Mouse (Mus musculus) cerebellum, adult 9-10 months (tissue): ENCODE measurements around the gene Arhgap44.
A peak's percentile ranks its signal among the peaks of the same experiment; 100 is the strongest.

Experiments used
- DNase-seq: peaks from one replicate; pipeline ENCODE4 v3.0.0; 2022

Arhgap44 gene

DNA sequence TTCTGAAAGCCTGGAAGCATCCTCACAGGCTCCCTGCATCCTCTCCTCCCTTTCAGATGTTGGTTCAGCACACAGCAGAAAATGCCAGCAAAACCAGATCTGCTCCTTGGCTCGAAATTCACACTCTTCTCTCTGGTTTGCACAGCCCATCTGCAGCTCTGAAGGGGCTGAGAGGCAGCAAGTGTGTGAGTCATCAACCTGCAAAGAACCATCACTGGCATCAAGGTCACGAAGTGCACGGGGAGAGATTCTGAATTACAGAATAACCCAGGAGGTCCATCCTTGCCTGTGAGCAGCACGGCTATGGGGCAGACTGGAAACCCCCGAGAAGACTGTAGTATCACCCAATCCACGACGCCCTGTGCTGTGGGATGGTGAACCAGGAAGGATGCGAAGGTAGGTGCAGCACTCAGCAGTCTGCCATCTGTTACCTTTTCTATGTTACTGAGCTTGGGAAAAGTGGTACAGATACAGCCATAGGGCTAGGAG, 27.5 kb downstream of the Arhgap44 start:
- DNase-seq = peak; percentile 76

DNA sequence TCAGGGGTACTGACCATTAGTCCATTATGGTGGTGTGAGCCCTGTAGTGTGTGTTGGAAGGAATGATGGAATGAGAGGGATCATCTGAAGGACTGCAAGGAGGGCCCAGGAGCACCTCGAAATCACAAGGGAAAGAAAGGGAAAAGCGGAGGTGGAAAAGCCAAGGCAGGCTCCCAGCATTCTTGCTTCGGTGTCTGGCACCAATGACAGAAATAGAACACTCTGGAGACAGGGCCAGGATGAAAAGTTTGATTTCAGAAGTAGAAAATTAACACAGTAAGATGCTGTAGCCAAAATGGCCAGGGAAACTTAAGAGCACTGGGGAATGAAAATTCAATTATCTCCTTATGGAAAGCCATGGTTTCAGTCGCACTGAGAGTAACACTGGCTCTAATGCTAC, 29.1 kb downstream of the Arhgap44 start:
- DNase-seq = no peak

DNA sequence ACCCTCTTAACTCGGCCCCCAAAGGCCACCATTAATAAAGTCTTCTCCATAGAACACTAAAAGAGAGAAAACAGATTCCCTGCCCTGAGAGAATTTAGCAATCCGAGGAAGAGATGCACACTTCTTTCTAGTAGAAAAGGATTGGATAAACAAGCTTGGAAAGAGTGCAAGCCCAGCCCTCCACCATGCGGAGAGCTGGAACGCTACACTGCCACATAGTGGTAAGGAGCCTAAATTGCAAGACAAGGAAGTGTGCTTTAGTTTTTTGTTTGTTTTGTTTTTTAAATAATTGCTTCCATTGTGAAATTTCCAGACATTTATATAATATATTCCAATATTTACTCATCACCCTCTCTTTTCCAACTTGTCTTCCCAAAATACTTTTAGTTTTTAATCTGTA, 33.7 kb downstream of the Arhgap44 start:
- DNase-seq = no peak

DNA sequence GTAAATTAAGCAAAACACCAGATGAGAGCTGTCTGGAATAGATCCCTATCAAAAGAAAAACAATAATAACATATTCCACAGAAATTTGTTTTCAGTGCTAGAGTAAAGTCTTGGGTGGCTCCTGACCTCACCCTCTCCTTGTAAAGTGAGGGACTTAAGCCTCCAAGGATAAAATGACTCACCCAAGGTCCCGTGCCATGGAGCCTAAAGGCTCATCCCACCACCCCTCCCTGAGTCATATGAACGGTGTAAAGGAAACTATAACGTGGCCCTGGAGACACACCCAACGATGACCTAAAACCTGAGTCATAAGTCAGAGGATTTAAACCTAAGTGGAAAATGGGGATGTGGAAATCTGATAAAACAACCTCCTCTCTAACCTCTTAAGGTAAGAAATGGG, 34.1 kb downstream of the Arhgap44 start:
- DNase-seq = no peak

DNA sequence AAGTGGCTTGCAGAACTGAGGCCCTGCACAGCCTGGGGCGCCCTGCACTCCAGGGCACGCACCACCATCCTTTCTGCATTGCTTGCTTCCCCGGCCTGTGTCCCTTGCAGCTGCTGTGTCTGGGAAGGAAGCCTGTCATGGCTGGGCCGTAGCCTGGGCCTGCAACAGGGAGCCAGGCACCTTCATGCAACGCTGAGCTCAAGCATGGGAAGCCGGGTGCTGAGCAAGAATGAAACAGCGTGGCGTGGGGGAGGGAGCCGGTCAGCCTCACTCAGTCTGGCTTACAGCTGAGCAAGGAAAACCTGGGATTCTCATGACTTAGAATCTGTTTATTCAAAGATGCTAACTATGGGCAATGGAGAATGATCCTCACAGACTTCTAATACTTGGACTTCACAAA, 36.2 kb downstream of the Arhgap44 start:
- DNase-seq = no peak

DNA sequence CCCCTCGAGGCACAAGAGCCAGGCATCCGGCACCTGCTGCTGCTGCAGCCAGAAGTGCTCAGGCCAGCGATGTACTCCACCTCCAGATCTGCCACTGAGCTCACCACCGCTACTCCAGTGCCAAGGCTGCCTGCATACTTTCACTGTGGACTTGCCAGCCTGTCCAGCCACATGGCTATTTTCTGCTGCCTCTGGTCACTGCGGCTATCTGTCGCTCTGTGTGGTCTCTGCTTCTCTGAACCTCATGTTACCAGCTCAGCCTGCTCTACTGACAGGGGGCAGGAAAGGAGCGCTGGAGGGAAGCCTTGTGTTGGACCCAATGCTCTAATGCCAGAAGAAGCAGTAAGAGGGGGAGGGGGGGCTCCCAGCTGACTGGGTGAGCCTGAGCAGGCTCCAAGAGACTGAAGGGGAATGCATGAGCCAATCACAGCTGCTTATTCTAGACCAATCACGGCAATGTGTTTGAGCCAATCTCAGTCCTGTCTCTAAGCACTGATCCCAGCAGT, 37.8 kb downstream of the Arhgap44 start:
- DNase-seq = peak; percentile 70

DNA sequence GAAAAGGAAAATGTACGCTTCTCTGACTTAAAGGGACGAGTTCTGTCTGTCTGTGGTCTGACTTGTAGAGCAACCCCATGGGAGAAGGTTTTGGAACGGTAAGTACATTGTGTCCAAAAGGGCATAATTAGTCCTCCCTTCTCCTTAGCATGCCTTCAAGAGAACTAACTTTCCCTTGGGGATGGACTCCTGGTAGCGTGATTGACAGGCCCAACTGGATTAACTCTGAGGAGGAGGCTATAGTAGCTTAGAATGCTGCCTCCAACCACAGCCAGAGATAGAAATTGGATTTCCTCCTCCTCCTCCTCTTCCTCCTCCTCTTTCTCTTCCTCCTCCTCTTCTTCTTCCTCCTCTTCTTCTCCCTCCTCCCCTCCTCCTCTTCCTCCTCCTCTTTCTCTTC, 42.5 kb downstream of the Arhgap44 start:
- DNase-seq = no peak

DNA sequence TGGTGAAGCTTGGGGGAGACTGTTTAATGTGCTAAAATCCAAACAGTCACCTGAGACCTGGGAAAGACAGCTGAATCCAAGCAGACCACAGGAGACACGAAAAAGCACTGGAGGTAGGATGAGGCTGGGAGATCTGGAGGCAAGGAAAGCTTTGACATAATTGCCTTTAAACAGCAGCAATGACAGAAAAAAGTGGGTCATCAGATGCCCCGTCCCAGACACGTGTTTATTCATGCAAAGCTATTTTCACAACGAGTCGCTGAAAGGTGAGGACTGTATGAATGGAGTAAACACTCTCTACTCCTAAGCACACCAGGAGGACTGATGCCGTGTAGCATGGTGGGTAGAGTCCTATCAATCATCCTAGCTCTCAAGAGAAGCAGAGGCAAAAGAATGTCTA, 47.0 kb downstream of the Arhgap44 start:
- DNase-seq = no peak

DNA sequence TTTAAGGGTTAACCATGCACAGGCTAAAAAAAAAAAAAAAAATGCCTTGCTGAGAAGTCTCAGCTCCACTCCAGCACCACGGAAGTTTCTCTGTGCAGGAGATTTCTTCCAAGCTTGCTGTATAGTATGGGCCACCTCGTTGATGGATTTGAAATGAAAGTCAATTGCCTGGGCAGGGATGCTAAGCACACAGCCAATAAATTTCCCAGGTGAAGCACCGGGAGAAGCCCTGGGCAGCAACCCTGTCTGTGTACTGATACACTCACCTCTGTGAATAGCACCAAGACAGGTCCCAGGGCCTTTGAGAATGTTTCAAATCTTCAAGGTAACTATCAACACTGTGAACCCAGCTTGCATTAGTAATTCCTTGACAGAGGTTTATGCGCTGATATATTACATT, 50.7 kb downstream of the Arhgap44 start:
- no peak for DNase-seq

DNA sequence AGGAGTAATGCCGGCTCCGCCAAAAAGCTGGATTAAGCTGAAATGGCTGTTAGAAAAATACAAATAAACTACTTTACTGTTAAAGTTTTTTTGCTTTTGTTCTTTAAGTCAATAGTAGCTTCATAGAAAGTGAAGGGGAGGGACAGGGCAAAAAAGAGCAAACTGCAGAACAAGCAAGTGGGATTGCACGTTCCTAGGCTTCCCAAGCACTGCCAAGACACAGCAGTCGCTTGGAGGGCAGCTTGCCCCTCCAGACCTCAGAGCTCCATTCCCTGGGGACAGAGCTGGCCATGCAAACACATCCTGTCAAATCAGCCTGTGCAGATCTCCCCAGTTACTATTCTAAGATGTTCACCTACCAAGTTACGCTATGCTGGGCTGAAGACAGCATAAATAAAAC, 51.1 kb downstream of the Arhgap44 start:
- no peak for DNase-seq

DNA sequence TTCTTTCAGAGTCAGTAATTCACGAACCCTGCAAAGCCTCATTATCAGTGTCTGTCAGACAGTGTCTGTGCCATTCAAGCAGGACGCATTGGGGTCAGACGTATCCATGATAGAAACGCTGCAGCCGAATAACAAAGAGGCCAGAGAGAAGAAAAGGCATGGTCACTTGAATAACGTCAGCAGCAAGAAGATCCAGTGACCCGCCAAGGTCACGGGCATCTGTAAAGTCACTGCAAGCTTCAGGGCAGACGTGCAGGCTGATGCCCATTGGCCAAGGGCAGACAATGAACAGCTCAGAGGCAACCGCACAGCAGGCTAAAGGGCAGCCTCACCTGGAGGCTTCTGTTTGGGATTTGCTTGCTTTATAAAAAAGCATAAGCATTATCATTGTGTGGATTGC, 52.7 kb downstream of the Arhgap44 start:
- DNase-seq = no peak

DNA sequence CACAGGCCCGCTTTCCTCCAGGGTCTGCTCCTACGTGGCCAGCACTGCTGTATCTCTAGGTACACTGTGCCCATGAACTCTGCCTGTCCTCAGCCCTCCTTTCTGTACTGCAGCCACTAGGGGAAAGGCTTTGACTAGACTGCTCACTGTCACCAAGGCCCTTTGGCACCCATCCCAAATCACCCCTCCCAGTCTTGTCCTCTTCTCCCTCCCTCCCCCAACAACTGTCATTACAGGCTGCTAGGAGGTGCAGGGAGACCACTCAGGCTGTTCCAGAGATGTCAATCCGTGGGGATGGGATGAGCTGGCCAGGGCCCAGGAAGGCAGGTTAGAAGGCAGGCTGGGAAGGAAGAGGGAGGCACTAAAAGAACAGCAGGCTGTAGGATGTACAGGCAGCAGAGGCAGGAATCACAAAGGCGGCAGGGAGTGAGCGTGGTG, 55.0 kb downstream of the Arhgap44 start:
- DNase-seq = peak; percentile 70

DNA sequence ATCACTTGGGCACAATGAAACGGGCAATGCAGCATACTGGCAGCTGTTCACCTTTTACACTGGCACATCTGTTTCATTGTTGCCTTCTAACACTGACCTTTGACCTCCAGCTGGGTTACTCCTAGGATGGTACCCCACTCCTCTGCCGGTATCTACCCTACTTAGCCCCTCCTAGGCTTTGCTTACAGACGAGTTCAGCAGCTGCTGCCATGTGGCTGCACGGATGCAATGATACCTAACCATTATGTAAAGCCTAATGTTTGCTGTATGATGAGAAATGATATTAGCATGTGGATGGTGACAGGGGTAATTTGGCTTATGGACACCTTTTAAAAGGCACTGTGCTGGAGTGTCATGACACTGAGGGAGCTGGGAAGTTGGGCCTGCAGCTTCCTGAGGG, 55.6 kb downstream of the Arhgap44 start:
- DNase-seq = no peak

DNA sequence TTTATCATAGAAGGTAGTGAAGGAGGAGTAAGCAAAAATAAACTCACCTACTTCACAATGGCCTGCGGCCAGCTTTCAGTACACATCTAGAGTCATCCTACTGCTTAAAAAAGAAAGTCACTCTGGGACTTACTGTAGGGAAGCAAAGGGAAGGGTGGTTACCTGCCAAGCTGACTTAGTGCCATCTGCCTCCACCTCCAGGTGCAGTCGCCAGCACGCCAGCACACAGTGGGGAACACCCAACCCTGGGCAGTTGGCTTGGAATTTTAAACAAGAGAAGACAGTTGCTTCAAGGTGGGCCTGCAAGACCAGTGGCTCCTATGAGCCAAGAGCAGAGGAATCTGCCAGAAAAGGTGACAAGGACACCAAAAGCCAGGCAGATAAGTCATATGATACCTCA, 58.7 kb downstream of the Arhgap44 start:
- DNase-seq = peak; percentile 91

DNA sequence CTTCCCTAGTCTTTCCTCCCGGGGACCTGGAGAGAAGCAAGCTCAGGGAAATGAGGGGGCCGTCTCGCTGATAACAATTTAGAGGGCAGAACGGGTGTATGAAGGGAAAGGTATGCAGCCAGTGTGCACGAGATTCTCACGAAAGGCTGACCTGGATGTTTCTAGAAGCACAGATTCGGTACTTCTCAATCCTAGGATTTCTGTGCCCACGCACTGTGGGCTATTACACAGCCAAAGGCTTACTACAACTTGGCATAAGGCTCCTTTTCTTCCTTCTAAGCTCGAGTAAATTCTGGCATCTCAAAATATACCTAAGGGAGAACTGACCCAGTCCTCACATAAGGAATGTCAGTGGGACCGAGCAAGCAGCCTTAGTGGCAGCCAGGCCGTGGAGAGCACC, 61.6 kb downstream of the Arhgap44 start:
- no peak for DNase-seq

DNA sequence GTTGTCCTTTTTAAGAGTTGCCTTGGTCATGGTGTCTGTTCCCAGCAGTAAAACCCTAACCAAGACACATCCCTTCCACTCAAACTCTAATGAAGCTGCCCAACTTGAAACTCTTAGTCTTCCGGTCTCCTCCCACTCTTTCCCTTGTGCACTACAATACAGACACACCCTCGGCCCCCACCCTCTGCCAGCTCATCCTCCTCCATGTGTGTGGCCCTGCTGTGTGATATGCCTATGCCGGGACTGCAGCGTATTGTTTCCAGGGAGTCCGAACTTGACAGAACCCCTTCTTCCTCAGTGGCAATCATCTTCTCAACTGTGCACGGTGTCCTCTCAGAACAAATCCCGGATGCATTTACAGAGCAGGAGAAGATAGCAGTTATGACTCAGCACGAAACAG, 62.7 kb downstream of the Arhgap44 start:
- DNase-seq = no peak

DNA sequence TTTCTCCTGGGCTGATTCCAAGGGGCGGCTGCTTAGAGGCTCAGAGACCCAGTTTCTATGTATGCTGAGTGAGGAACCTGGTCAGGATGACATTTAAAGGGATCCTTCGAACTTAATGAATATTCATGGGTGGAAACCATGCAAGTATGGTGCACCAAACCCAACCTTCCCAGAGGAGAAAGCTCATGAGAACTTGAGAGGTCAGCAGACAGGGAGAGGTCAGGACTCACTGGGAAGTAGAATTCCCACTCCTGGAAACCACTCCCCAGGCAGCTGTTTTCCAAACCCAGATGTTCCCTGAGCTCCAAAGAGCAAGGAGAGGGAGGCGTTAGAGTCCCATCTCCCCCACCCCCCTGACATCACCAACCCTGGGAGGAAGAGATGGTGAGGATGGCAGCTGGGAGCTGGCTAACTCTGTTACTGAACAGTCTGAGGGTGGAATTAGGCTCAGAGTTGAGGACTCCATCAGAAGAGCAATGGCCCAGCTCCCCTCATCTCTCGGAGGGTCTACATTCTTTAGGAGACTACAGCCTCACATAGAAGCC, 65.2 kb downstream of the Arhgap44 start:
- no peak for DNase-seq

DNA sequence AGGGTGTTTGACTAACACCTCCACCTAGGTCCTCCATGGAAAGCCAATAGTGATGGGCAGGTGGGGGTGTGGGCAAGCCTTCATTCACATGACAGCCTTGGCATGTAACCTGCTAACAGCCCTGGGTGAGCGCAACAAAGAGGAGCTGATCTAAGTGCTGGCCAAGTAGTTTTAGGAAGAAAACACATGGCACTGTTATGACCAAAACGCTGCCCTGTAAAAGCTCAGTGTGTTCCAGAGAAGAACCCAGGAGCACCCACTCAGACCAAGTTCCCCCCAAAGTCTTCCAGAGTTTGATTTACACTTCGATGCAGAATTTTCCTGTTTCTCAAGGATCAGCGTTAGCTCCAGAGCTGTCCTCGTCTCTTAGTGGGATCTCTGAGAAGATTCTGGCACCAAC, 65.9 kb downstream of the Arhgap44 start:
- no peak for DNase-seq

DNA sequence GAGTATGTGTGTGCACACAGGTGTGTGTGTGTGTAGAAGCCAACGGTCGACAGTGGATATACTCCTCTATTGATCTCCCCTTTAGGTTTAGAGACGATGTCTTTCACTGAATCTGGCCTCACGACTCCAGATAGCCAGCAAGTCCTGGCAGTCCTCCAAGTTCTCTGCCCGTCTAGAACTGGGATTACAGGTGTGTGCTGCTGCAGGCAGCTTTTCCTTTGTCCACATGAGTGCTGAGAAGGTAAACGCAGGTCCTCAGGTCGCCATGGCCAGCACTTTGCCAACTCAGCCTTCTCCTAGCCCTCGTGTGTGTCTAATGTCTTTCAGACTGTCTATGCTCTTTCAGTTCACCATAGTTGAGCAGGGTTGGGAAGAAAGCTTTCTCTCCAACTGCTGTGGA, 69.9 kb downstream of the Arhgap44 start:
- no peak for DNase-seq

DNA sequence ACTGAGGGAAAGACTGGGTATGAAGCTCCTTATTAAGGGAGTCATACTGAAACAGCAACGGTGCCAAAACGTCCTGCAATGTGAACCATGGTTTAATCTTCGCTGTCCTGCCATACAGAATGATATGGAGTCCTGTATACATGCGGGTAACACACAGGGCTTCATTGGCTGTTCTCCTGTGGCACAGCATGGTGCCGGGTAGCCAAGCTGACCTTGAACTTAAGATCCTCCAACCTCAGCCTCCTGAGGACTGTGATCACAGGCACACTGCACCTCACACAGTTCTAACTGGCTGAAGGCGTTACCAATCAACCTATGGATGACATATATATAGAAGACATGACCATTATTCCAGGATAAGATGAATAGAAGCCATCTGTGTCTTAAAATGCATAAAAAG, 72.4 kb downstream of the Arhgap44 start:
- no peak for DNase-seq

DNA sequence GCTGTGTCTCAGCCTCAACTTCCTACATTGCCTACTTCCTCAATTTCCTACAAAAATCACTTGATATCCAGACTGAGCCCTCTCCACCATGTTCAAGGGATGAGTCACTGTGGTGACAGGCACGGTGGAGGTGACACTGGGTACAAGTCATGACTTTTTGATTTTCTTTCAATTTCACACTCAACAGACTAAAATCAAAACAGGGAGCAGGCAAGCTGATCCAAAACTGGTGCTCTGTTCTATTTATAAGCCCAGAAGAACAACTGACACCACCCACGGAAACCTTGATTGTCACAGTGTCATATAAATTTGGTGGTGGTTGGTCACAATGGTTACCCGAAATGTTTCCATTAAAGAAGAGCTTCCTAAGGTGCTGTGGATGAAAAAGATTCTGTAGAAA, 72.8 kb downstream of the Arhgap44 start:
- no peak for DNase-seq

DNA sequence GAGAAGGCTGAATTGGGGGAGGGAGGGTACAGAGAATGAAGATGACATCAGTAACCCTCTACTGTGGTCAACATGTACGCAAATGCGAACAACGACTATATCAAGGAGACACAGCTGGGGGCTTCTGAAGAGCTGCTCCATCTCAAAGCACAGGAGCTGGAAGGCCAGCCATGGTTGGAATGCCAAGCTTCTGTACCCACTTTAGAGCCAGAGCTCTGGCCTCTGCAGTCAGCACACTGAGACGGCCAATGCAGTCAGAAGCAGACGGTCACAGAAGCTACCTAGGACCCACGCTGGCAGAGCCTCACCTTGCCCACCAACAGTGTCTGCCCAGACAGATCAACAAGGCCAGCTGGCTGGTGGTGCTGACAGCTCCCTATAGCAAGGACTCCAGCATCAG, 73.5 kb downstream of the Arhgap44 start:
- no peak for DNase-seq

DNA sequence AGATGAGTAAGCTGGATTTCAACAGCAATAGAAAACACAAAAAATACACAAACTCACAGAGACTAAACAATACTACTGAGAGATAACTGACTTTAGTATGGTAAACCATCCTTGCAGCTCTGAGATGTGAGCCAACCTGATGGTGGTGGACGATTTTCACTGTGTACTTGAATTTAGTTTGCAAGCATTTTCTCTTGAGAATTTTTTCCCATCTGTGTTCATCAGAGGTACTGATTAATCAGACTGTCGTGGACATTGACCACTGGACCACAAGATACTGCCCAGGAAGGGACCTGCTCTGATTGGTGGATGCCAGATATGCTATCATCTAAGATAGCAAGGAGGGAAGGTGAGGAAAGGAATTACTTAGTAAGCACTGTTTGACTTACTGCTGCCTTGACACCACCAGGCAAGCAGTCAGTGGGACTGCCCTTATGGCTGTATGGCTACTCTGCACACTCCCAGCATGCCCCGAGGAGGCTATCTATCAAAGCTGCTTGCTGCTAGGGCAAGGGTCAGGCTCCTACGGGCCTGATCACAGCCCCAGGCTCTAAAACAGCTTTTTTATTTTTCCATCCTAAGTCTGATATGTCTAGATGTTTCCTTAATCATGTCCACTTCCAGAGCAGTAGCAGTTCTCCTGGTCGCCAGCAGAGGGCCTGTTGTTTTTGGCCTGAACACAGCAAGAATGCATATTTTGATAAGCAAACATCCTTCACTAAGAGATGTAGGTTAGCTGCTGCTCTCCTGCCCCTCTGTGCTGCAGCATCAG, 74.1 kb downstream of the Arhgap44 start:
- peak; percentile 82 for DNase-seq

DNA sequence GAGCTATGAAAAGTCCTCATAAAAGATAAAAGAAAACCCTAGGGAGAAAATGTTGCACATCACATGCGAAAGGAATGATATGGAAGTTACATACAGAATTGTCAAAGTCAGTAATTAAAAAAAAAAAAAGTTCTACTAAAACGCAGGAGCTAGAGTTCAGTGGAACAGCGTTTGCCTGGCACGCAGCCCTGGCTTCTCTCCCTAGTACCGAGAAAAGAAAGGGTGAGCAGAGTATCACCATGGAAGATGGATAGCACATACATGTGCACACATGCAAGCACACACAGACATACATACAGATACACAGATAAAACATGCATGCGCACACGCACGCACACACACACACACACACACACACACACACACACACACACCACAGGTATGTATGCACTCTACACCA, 82.0 kb downstream of the Arhgap44 start:
- DNase-seq = no peak

DNA sequence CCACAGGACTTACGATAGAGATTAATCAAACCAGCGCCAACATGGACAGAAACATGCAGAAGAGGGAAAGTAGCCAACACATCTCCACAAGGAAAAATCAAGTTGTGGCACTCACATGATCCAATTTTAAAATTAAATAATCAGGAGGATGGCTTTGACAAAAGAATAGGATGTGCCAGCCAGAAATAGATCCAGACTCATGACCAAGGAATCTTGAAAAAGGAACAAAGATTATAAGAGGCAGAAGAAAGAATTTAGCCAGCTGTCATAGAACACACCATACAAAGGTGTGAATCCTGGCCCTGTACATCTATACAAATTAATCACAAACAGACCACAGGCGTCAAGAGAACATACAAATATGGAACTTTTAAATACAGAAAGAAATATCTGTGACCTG, 82.5 kb downstream of the Arhgap44 start:
- no peak for DNase-seq
